Mouse (Mus musculus): Measurements from ENCODE around the gene Tmprss7.
A peak's percentile ranks its signal among the peaks of the same experiment; 100 is the strongest.

Tmprss7 gene

DNA sequence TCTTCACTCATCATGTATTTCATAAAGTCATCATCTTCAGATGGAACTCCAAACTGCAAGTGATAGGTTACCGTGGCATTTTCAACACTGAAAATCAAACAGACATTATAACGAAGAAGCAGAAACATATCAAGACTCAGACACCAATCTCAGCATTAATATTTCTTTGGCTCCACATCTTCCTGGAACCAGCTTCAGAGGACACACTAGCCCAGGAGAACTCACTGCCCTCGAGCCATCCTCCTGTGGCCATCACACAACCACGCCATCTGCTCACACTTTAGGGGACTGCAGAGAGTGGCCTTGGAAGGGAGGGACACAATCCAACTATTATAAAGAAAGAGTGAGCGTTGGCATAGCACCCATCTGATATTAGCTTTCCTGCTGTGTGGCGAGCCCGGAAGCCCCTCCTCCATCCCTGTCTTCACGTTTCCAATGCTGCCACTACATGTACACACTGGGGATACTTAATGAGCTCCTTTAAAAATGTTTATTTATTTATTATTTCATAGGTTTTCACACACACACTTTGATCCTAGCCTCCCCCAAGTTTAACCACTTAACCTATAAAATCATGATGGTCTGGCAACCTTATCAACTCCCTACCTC is 63.9 kb downstream of the Tmprss7 start:
- DNase-seq (ENCODE audit: low read depth, low spot score): no peak

DNA sequence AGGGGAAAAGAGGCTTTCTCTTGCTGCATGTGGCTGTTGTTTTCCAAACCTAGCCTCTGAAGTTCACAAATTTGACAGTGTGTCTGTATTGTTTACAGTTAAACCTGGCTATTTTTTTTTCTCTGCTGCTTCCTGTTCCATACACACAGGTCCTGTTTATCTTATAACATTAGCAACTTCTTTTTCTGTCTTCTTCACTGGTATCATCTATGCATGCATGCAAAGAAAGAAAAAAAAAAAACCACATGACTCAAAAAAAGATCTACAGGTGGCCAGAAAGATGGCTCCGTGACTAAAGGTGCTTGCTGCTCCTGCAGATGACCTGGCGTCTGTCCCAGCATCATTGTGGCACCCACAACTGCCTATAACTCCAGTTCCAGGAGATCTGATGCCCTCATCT is 68.1 kb downstream of the Tmprss7 start:
- no peak for DNase-seq (ENCODE audit: low read depth, low spot score)

DNA sequence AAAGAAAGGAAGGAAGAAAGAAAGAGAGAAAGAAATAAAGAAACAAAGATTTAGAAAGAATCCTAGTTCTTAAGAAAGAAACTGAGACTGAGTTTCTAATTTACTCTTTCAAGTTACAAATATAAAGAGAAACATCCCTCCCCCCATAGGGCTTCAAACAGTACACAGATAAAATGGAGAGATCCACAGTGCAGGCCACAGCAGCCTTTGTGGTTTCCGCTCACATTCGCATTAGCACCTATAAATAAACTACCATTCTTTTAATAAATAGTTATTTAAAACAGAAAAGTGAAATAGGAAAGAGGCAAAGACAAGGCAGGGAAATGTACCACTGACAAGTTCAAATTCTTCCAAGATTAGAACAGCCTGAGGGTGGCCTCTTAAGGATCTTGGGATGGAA is 68.7 kb downstream of the Tmprss7 start:
- no peak for DNase-seq (ENCODE audit: low read depth, low spot score)

DNA sequence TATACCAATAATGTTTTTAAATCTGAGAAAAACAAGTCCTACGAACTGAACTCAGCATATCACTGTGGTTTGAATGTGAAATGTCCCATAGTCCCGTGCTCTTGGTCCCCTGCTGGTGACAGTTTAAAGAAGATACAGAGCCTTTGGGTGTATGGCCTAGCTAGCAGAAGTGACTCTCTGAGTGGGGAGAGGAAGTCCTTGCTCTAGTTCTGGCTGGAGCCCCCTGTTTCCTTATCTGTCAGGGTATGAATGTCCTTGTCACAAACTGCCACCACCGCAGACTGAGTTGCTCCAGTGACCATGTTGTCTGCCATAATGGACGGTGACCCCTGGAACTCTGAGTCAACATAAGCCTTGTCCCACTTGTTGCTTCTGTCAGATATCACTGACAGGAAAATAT is 70.2 kb downstream of the Tmprss7 start:
- DNase-seq (ENCODE audit: low read depth, low spot score): no peak

DNA sequence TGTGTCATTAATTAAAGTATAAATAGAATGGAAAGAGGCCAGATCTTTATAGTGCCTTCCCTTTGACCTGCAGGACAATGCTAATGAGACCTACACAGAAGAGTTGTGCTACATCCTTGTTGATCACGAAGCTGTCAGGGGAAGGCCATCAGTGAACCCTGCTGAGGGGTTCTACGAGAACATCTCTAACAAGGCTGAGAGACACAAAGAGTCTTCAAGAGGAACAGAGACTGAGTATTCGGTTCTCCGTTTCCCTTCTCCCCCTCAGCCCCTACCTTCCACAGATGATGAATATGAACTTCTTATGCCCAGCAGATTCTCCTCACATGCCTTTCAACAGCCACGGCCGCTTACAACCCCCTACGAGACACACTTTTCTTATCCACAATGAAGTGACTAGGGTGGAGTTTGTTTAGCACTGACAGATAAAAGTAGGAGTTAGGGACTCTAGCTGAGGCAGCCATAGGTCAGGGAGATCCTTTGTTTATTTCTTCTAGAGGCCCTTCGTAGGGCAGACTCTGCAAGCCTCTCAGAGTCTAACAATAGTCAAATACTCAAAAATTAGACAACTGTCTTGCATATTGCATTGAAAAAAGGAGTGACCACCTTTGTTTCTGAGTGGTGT is 73.6 kb downstream of the Tmprss7 start:
- no peak for DNase-seq (ENCODE audit: low read depth, low spot score)

DNA sequence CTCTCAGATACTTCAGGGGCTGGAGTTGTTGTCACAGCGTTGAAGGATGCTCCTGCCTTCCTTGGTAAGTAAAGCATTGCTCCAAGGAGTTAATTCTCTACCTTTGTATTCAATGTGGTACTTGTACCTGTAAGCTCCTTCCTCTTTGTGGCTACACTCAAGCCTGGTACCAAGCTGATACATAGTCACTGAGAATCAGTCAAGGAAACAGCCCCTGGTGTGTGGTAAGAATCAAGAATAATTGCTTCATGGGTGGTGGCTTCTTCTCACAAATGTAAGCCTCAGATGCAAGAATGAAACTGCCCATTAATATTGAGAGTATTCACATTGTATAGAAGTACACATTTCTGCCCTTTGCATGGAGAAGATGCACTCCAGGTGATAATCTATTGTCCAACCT is 77.5 kb downstream of the Tmprss7 start:
- no peak for DNase-seq (ENCODE audit: low read depth, low spot score)

DNA sequence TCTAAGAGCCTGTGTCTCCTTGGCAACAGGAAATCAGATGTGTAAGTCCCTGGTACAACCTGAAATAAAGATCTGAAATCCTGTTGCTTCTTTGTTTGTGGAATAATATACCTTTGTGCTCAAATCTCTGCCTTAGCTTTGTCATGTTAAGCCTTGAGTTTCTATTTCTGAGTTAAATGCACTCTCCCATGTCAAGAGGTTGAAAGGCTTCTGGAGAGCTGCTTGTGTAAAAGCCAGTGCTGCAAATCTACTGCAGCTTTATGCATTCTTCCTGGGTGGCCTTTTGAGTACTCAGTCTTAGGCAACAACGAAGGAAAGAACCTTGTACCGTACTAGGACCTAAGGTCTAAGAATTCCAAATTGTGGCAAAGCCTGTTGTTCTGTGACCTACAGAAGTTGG is 80.2 kb downstream of the Tmprss7 start:
- DNase-seq (ENCODE audit: low read depth, low spot score): no peak

DNA sequence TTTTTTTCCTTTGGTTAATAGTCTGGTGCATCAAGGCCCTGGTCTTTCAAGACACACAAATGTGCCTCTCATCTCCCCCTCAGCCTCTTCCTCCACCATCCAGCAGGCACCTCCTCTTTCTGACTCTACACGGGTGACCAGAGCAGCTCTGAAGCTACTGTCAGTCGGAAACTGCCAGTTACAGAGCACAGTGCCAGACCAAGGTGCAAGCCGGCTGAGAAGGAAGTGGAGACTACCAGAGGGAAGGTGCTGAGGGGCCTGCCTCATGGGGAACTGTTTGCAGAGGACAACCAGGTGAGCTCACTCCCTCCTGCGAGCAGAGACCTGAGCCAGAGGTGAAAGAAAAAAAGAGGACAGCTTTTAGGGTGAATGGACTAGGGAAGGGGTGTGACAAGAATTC is 83.2 kb downstream of the Tmprss7 start, which contains the start of gene Gcsam:
Gene Gcsam (plus strand): TSS at position 114 of the 400 bp plus-strand sequence.
- no peak for DNase-seq (ENCODE audit: low read depth, low spot score)

DNA sequence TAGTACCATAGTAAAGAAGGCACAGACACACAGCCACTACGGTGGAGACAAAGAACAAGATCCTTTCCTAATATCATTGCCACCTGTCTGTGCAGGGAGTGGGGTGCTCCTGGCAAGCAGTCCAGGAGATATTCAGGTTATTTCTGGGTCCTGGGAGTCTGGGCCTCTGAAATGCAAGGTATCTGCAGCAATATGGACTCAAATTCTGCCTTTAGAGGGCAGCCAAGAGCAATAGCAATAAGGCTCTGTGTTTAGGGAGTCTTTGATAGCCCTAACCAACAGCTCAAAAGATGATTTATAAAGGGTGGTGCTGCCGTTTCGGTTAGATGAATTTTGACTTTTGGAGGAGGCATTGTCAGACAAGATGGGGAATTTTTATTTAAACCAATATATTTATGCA is 84.2 kb downstream of the Tmprss7 start:
- peak; percentile 51 for DNase-seq (ENCODE audit: low read depth, low spot score)

DNA sequence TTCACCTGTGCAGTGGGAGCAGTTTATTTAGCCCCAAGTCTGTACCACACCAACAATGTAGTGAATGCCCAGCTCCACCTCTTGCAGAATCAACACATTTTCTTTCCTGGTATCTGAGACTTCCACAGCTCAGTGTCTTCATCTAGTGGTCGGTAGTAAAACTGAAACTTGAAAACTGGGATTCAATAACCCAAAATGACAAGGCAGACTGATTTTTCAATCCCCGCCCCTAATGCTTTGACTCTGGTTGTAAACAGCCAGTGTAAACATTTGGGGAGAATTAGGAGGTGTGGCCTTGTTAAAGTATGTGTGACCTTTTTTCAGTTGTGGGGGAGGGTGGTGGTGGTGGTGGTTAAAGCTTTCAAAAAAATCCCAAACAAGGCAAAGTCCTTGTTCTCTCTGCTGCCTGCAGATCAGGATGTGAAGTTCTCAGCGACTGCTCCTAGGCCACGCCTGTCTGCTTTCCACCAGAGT is 84.9 kb downstream of the Tmprss7 start:
- peak; percentile 70 for DNase-seq (ENCODE audit: low read depth, low spot score)

All from 3T3-L1 (cell line).